Mouse (Mus musculus): Measurements from ENCODE around the gene Lrig1. TPM values are rescaled to one million over a fixed set of nuclear protein-coding genes. Genes with fewer than 3 reads are reported as not detected.

The Lrig1 gene
- polyA plus RNA-seq (2014; fragmentation: Illumina TruSeq; extraction: RNeasy Lipid Tissue Mini Kit (QIAGEN cat#74804); ENCODE audit: low read depth, low replicate concordance), result 2.3 TPM

DNA sequence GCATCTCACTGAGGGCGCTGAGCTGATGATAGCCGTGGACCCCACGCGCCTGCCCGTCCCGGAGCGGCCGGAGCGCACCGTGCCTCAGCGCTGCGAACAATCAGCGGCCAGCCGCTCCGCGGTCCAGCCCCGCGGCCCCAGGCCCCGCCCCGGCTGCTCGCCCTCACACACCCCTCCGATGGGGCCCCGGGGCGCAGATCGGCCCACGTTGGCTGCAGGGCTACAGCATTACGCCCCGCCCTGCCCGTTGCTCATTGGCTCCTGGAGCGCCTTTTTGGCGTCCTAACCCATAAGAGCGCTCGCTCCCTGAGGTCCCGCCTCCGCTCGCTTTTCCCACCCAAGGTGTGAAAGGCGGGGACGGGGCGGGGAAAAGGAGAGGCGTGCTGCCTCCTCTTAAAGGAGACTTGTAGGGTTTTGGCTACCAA lies at the start of gene Lrig1:
Gene Lrig1 (minus strand): TSS at position 92 of the 425 bp plus-strand sequence.

Other genes starting within 250 kb of the Lrig1 start
- gene Slc25a26, start 199.8 kb downstream of the Lrig1 start, polyA plus RNA-seq (2014; fragmentation: Illumina TruSeq; extraction: RNeasy Lipid Tissue Mini Kit (QIAGEN cat#74804); ENCODE audit: low read depth, low replicate concordance), result 10.3 TPM

Measured in kidney, adult 10 weeks (tissue).